Mouse (Mus musculus) common myeloid progenitor, adult 5-6 weeks (primary cell): ENCODE data around the gene Gm14434. TPM values are rescaled to one million over a fixed set of nuclear protein-coding genes. Genes with fewer than 3 reads are reported as not detected.
"Not testable (repeated sequence)": the region's sequence is repeated elsewhere in the genome, so short reads cannot be mapped to it uniquely, and the experiment has no call there.

Experiments used
- ATAC-seq: replicated peaks from 2 replicates; pipeline ENCODE4 v1.8.0; 2016; ENCODE audit warnings: low read depth, mild to moderate bottlenecking, moderate TSS enrichment, inconsistent platforms; ENCODE audit not compliant: poor library complexity, severe bottlenecking
- total RNA-seq: library from RNA; stranded (forward); fragments of 200-1000, 187-1606 nt; gene quantifications from 2 replicates; pipeline ENCODE4 v1.2.3, GENCODE M21; 2017

The Gm14434 gene
- total RNA-seq: 6.6 and 35.1 TPM in 2 replicates

DNA sequence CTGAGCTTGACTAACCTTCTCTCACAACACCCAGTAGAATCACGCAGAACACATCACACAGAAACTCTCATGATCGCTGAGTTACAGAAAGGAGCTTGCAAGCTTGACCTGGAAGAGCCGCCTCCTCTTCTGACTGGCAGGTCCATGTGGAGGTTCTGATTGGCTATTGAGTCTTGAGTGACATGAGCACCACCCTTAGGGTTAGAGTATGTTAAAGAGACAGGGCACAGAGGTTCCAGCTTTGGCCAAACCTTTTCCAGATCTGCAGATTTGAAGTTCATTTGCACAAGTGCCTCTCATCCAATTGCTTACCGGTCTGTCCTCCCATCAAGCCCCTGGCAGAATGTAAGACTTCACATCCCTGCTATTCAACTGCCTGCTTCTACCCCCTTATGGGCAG, at the start of gene Gm14434:
TSS of gene Gm14434 (minus strand) at position 101 of the 400 bp plus-strand sequence.
- not testable (repeated sequence) for ATAC-seq

DNA sequence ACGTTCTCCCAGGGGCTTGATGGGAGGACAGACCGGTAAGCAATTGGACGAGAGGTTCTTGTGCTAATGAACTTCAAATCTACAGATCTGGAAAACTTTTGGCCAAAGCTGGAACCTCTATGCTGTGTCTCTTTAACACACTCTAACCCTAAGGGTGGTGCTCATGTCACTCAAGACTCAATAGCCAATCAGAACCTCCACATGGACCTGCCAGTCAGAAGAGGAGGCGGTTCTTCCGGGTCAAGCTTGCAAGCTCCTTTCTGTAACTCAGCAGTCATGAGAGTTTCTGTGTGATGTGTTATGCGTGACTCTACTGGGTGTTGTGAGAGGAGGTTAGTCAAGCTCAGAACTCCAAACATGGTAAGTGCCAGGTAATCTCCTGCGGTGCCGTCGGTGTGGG, 34.2 kb upstream of the Gm14434 start, which contains the start of gene Zfp967:
TSS of gene Zfp967 (plus strand) at position 301 of the 400 bp plus-strand sequence.
- not testable (repeated sequence) for ATAC-seq

- not testable (repeated sequence) for ATAC-seq
Observed at GRCm38 (mm10) chr2:176423294-176423693, 63.3 kb downstream of the Gm14434 start, which contains the start of gene Gm14435. Gm14435 (plus strand) TSS chr2:176423594.

Other genes starting within 250 kb of the Gm14434 start
- gene Gm11009, start 167.3 kb downstream of the Gm14434 start, total RNA-seq: not detected in 2 replicates
- gene Gm14435, start 63.2 kb downstream of the Gm14434 start, total RNA-seq: 0.78 and 9.3 TPM in 2 replicates
- not detected in 2 replicates for gene Zfp967, start 34.3 kb upstream of the Gm14434 start, total RNA-seq
- 6.5 and 11.0 TPM in 2 replicates for gene Gm14308, start 149.6 kb upstream of the Gm14434 start, total RNA-seq
- gene Zfp973, start 183.7 kb upstream of the Gm14434 start, total RNA-seq: 12.5 and 13.6 TPM in 2 replicates
- 5.0 and 15.2 TPM in 2 replicates for gene Gm14305, start 221.5 kb upstream of the Gm14434 start, total RNA-seq